Mouse (Mus musculus): Measurements from ENCODE around the gene Nr1i2.
A peak's percentile ranks its signal among the peaks of the same experiment; 100 is the strongest.
"Not testable (repeated sequence)": the region's sequence is repeated elsewhere in the genome, so short reads cannot be mapped to it uniquely, and the experiment has no call there.

Nr1i2 gene

GRCm38 (mm10) chr16:38294685-38295348 is at the start of gene Nr1i2:
Nr1i2 (minus strand) TSS chr16:38294824.
- DNase-seq (ENCODE audit: low read depth, low spot score) = no peak

- peak; percentile 88 for DNase-seq (ENCODE audit: low read depth, low spot score)
Observed at GRCm38 (mm10) chr16:38341396-38342324, 47.0 kb upstream of the Nr1i2 start, which contains the start of gene Maats1. Maats1 (minus strand) TSS chr16:38342143.

- DNase-seq (ENCODE audit: low read depth, low spot score) = not testable (repeated sequence)
Observed at GRCm38 (mm10) chr16:38338077-38338476, 43.5 kb upstream of the Nr1i2 start.

- no peak for DNase-seq (ENCODE audit: low read depth, low spot score)
Observed at GRCm38 (mm10) chr16:38334431-38334830, 39.8 kb upstream of the Nr1i2 start.

- no peak for DNase-seq (ENCODE audit: low read depth, low spot score)
Observed at GRCm38 (mm10) chr16:38329340-38329739, 34.7 kb upstream of the Nr1i2 start.

- no peak for DNase-seq (ENCODE audit: low read depth, low spot score)
Observed at GRCm38 (mm10) chr16:38326778-38327397, 32.3 kb upstream of the Nr1i2 start.

GRCm38 (mm10) chr16:38324311-38324710 is 29.7 kb upstream of the Nr1i2 start:
- no peak for DNase-seq (ENCODE audit: low read depth, low spot score)

GRCm38 (mm10) chr16:38321452-38321935 is 26.9 kb upstream of the Nr1i2 start:
- DNase-seq (ENCODE audit: low read depth, low spot score) = peak; percentile 59

- no peak for DNase-seq (ENCODE audit: low read depth, low spot score)
Observed at GRCm38 (mm10) chr16:38319087-38319486, 24.5 kb upstream of the Nr1i2 start.

GRCm38 (mm10) chr16:38318492-38318891 is 23.9 kb upstream of the Nr1i2 start:
- no peak for DNase-seq (ENCODE audit: low read depth, low spot score)

GRCm38 (mm10) chr16:38308195-38308594 is 13.6 kb upstream of the Nr1i2 start:
- DNase-seq (ENCODE audit: low read depth, low spot score) = no peak

DNA sequence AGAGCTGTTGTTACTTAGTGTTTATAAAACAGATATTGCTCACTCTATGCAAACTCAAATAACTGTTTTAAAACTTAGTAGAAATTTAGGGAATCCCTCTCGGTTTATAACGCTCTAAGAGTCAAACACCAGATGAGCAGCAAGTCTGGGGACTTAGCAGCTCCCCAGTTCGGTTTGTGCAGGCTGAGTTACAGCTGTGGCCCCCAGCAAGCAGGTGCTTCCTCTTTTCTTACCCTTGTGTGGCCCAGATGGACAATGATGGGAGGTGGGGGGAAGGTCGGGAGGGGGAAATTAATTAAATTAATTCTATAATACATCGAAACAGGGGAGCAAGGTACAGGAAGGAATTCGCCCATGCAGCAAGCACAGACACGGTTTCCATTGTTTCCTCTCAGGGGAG is 13.0 kb upstream of the Nr1i2 start:
- DNase-seq (ENCODE audit: low read depth, low spot score) = no peak

GRCm38 (mm10) chr16:38307221-38307605 is 12.6 kb upstream of the Nr1i2 start:
- DNase-seq (ENCODE audit: low read depth, low spot score) = no peak

DNA sequence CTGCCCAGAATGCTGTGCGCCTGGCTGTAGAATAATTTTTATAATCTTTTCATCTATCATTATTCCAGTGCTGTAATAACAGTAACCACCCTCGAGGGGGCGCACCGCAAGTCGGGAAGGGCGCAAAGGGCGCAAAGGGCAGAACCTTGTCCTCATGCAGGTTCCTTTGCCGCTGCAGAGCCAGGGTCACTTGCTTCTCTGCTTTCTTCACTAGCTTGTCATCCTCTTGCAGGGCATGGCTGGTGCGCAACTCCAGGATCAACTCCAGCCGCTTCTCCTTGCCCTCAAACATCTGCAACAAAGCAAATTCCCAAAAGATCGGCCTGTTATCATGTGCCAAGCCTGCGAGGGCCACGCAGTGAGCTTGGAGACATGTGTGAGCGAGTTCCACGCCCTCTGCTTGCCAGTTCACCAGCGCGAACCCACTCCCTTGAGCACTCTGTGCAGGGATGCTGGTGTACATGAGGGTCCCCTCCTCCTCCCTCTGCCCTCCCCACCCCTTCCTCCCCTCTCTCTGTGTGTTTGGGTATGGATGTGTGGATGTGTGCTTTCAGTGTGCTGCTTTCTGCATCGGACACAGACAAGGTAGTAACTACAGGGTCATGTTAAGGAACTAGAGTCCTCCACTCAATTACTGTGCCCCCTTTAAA is 12.1 kb upstream of the Nr1i2 start:
- no peak for DNase-seq (ENCODE audit: low read depth, low spot score)

DNA sequence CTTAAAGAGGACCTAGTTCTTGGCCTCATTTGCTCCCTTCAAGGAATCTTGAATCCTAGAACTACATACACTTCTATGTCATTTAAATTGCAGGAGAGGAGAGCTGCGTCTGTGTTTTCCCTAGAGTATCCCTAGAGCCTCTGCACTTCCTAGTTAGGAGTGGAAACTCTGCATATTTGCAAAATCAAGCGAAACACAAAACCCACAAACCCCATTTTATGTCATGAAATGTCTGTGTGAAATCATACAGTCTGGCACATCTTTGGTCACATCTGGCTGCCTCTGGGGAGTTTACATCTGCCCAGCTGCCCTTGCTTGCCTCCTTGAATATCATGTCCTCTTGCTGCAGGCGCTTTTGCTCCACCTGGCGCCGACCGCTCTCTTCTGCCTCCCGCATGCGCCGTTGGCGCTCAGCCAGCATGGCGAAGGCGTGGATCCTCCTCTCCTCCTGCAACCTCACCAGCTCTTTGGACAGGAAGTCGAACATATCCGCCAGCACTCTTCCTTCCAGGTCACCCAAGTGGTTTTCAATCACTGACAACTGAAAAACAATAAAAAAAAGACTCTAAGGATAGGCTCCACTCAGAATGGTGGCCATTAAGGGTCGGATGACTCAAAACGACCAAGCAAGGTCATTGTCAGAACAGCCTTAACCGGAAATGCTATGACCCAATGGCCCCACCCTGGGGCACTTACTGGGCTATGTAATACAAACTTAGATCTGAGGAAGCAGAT is 10.0 kb upstream of the Nr1i2 start:
- peak; percentile 37 for DNase-seq (ENCODE audit: low read depth, low spot score)

DNA sequence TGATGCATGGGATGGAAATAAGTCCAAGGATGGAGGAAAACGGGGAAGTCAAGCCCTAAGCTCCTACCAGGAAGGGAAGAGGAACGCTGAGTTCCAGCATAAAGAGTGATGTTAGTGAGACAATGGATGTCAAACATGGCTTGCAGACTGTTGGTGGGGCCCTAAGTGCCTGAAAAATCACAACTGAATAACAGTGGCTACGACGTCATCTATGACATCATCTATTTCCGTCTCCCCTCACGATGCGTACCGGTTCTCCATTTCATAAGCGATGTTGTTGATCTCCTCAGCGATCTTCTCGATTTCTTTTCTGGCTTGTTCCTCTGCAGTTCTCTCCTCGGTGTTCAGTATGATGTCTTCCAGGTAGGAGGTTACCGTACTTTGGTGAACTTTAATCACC is 7.7 kb upstream of the Nr1i2 start:
- no peak for DNase-seq (ENCODE audit: low read depth, low spot score)

DNA sequence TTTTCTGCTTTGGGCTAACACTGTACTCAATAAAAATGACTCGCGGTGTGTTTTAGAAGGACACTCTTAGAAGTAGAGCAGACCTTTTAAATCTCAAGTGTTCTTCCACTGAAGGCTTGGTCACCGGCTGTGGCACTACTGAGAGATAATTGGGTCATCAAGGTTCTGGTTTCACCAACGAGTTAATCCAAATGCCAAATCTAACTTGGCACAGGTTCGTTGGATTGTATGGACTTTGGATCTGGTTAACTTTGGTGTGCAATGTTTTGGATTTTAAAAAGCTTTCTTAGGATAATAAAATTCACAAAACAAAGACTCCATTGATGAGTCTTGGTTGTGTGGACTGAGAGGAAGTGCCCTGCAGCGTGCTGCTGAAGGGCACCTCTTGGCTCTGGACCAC is 3.8 kb upstream of the Nr1i2 start:
- DNase-seq (ENCODE audit: low read depth, low spot score) = no peak

DNA sequence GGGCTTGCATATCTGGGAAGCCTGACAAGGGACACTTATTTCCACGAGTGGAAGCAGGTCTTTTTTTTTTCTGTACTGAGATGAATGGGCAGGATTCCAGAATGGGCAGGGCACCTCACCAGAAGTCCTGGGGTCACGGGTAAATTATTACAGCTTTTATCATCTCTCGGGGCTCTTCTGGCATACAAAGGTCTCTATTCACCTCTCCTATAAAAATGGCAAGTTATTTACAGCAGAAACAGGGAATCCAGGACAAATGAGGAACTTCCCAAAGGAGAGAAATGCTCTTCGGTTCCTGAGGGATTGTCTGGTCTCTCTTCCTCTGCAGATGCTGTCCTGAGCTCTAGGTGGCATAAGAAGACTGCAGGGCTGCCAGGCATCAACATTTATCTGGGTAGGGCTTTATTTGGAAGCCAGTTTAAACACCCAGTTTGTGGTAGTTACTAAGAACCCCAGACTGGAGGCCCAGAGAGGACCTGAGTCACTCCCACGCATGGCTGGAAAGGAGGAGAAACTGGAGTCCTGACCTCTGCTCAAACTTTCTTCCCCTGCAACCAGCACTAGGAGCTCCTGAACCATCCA is 816 bp upstream of the Nr1i2 start:
- no peak for DNase-seq (ENCODE audit: low read depth, low spot score)

- no peak for DNase-seq (ENCODE audit: low read depth, low spot score)
Observed at GRCm38 (mm10) chr16:38290151-38290550, 4.5 kb downstream of the Nr1i2 start.

- no peak for DNase-seq (ENCODE audit: low read depth, low spot score)
Observed at GRCm38 (mm10) chr16:38288851-38289250, 5.8 kb downstream of the Nr1i2 start.

- no peak for DNase-seq (ENCODE audit: low read depth, low spot score)
Observed at GRCm38 (mm10) chr16:38287762-38288161, 6.9 kb downstream of the Nr1i2 start.
